Mouse (Mus musculus) lung, postnatal 0 days (tissue): ENCODE results near the gene Ergic2.

Source experiments
- CTCF ChIP-seq: IDR thresholded peaks from 2 replicates; pipeline ENCODE4 v1.5.1; 2016; ENCODE audit warnings: antibody characterized with exemption, mild to moderate bottlenecking
- EP300 ChIP-seq: IDR thresholded peaks from 2 replicates; pipeline ENCODE4 v1.6.1; 2016; ENCODE audit warnings: antibody characterized with exemption, mild to moderate bottlenecking, control low read depth

GRCm38 (mm10) chr6:148222686-148223085 lies 10.5 kb upstream of the Ergic2 start:
- TF ChIP-seq CTCF (no peak), EP300 (no peak)
